Mouse (Mus musculus): ENCODE results near the gene Rnase4. TPM values are rescaled to one million over a fixed set of nuclear protein-coding genes. Genes with fewer than 3 reads are reported as not detected.

The Rnase4 gene
- polyA plus RNA-seq, 1 experiment = 116 TPM

GRCm38 (mm10) chr14:51125684-51126083, 34.8 kb downstream of the Rnase4 start:
- TF ChIP-seq POLR2A (IDR thresholded peaks at IDR 0.05; ENCODE audit: low read depth, low read length) = no peak
- Histone ChIP-seq H3K4me1 (ENCODE audit: control insufficient read depth, insufficient read depth, low read length) (no peaks in the 10 kb centered on the region), H3K27ac (ENCODE audit: insufficient read depth, low read length) (no peak overlapping the region), H3K4me3 (ENCODE audit: insufficient read depth, low read length) (no peak overlapping the region)

GRCm38 (mm10) chr14:51127648-51128258, 36.9 kb downstream of the Rnase4 start:
- TF ChIP-seq CTCF (IDR thresholded peaks at IDR 0.05; ENCODE audit: borderline replicate concordance, insufficient read depth, low read length) = no peak
- TF ChIP-seq POLR2A (IDR thresholded peaks at IDR 0.05; ENCODE audit: low read depth, low read length) = no peak
- H3K4me3 ChIP-seq (ENCODE audit: insufficient read depth, low read length) = no peak overlapping the region
- H3K27ac ChIP-seq (ENCODE audit: insufficient read depth, low read length) = no peak overlapping the region
- H3K4me1 ChIP-seq (ENCODE audit: control insufficient read depth, insufficient read depth, low read length) = no peaks in the 10 kb centered on the region

- no peak overlapping the region for H3K27ac ChIP-seq (ENCODE audit: insufficient read depth, low read length)
- TF ChIP-seq CTCF (IDR thresholded peaks at IDR 0.05; ENCODE audit: borderline replicate concordance, insufficient read depth, low read length) = no peak
- no peak for TF ChIP-seq POLR2A (IDR thresholded peaks at IDR 0.05; ENCODE audit: low read depth, low read length)
- H3K4me1 ChIP-seq (ENCODE audit: control insufficient read depth, insufficient read depth, low read length) = no peaks in the 10 kb centered on the region
- H3K4me3 ChIP-seq (ENCODE audit: insufficient read depth, low read length) = no peak overlapping the region
Measured at GRCm38 (mm10) chr14:51128775-51129623, 38.1 kb downstream of the Rnase4 start.

- TF ChIP-seq CTCF (IDR thresholded peaks at IDR 0.05; ENCODE audit: borderline replicate concordance, insufficient read depth, low read length) (no peak), POLR2A (IDR thresholded peaks at IDR 0.05; ENCODE audit: low read depth, low read length) (no peak)
- no peak overlapping the region for H3K27ac ChIP-seq (ENCODE audit: insufficient read depth, low read length)
- no peaks in the 10 kb centered on the region for H3K4me1 ChIP-seq (ENCODE audit: control insufficient read depth, insufficient read depth, low read length)
- no peak overlapping the region for H3K4me3 ChIP-seq (ENCODE audit: insufficient read depth, low read length)
Measured at GRCm38 (mm10) chr14:51129624-51129975, 38.7 kb downstream of the Rnase4 start.

- Histone ChIP-seq H3K27ac (ENCODE audit: insufficient read depth, low read length) (no peak overlapping the region), H3K4me1 (ENCODE audit: control insufficient read depth, insufficient read depth, low read length) (no peaks in the 10 kb centered on the region), H3K4me3 (ENCODE audit: insufficient read depth, low read length) (no peak overlapping the region)
- TF ChIP-seq POLR2A (IDR thresholded peaks at IDR 0.05; ENCODE audit: low read depth, low read length) (no peak), CTCF (IDR thresholded peaks at IDR 0.05; ENCODE audit: borderline replicate concordance, insufficient read depth, low read length) (no peak)
Measured at GRCm38 (mm10) chr14:51130315-51130940, 39.6 kb downstream of the Rnase4 start.

- no peak overlapping the region for H3K27ac ChIP-seq (ENCODE audit: insufficient read depth, low read length)
- H3K4me3 ChIP-seq (ENCODE audit: insufficient read depth, low read length) = no peak overlapping the region
- no peak for TF ChIP-seq POLR2A (IDR thresholded peaks at IDR 0.05; ENCODE audit: low read depth, low read length)
- TF ChIP-seq CTCF (IDR thresholded peaks at IDR 0.05; ENCODE audit: borderline replicate concordance, insufficient read depth, low read length) = no peak
- no peaks in the 10 kb centered on the region for H3K4me1 ChIP-seq (ENCODE audit: control insufficient read depth, insufficient read depth, low read length)
Measured at GRCm38 (mm10) chr14:51131086-51131815, 40.4 kb downstream of the Rnase4 start.

- Histone ChIP-seq H3K27ac (ENCODE audit: insufficient read depth, low read length) (no peak overlapping the region), H3K4me3 (ENCODE audit: insufficient read depth, low read length) (no peak overlapping the region), H3K4me1 (ENCODE audit: control insufficient read depth, insufficient read depth, low read length) (no peaks in the 10 kb centered on the region)
- no peak for TF ChIP-seq POLR2A (IDR thresholded peaks at IDR 0.05; ENCODE audit: low read depth, low read length)
- no peak for TF ChIP-seq CTCF (IDR thresholded peaks at IDR 0.05; ENCODE audit: borderline replicate concordance, insufficient read depth, low read length)
Measured at GRCm38 (mm10) chr14:51132372-51132771, 41.5 kb downstream of the Rnase4 start.

- TF ChIP-seq POLR2A (IDR thresholded peaks at IDR 0.05; ENCODE audit: low read depth, low read length) (no peak), CTCF (IDR thresholded peaks at IDR 0.05; ENCODE audit: borderline replicate concordance, insufficient read depth, low read length) (no peak)
- Histone ChIP-seq H3K4me1 (ENCODE audit: control insufficient read depth, insufficient read depth, low read length) (no peaks in the 10 kb centered on the region), H3K27ac (ENCODE audit: insufficient read depth, low read length) (no peak overlapping the region), H3K4me3 (ENCODE audit: insufficient read depth, low read length) (no peak overlapping the region)
Measured at GRCm38 (mm10) chr14:51140342-51140741, 49.5 kb downstream of the Rnase4 start.

- no peak overlapping the region for H3K27ac ChIP-seq (ENCODE audit: insufficient read depth, low read length)
- no peak overlapping the region for H3K4me3 ChIP-seq (ENCODE audit: insufficient read depth, low read length)
- no peak for TF ChIP-seq CTCF (IDR thresholded peaks at IDR 0.05; ENCODE audit: borderline replicate concordance, insufficient read depth, low read length)
- TF ChIP-seq POLR2A (IDR thresholded peaks at IDR 0.05; ENCODE audit: low read depth, low read length) = no peak
- H3K4me1 ChIP-seq (ENCODE audit: control insufficient read depth, insufficient read depth, low read length) = no peaks in the 10 kb centered on the region
Measured at GRCm38 (mm10) chr14:51142119-51142518, 51.2 kb downstream of the Rnase4 start.
